Mouse (Mus musculus) cortical plate, adult 2 months (tissue): ENCODE data around the gene Bcl2a1b.
"Not testable (repeated sequence)": the region's sequence is repeated elsewhere in the genome, so short reads cannot be mapped to it uniquely, and the experiment has no call there.

Experiments used
- CTCF ChIP-seq: fragments of 200-500 bp; IDR thresholded peaks from 2 replicates; pipeline ENCODE4 v1.5.1; 2011; ENCODE audit warnings: mild to moderate bottlenecking, control low read depth, low read length; ENCODE audit not compliant: insufficient read depth; ENCODE audit errors: extremely low read depth
- POLR2A ChIP-seq: fragments of 200-500 bp; IDR thresholded peaks from 2 replicates; pipeline ENCODE4 v1.6.1; 2011; ENCODE audit warnings: mild to moderate bottlenecking, low read length, control low read depth; ENCODE audit not compliant: insufficient read depth; ENCODE audit errors: extremely low read depth

DNA sequence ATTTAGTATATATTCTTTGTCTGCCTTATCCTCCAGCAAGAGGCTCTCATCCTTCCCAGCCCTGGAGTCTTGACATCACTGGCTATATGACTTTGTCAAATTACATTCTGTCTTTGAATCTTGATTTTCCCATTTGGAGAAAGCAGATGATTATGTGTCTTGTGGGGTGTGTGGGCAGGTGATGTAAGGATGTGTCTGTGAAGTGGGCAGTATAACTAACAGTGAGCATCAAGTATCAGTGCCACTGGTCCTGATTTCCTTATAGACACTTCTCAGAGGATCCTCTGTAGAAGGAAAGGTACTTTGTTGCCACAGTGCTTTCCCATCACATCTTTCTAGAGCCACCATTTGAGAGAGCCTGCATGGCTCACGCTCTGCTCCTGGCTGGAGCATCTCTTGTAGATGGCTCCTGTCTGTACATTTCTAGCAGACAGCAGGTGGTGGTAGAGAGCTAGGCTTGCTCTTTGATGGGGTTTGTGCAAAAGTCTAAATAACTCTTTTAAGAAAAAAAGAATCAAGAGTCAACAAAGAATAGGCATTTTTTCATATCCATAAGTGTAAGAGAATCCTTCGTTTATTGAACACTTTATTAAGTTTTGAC lies 32.0 kb downstream of the Bcl2a1b start:
- TF ChIP-seq CTCF: peak; percentile 21; the same call in 1 of the 2 replicates
- TF ChIP-seq POLR2A: not testable (repeated sequence)
